Mouse (Mus musculus) intestine, embryonic 14.5 days (tissue): ENCODE data around the gene Sval1. TPM values are rescaled to one million over a fixed set of nuclear protein-coding genes. Genes with fewer than 3 reads are reported as not detected.

ENCODE experiments used
- ATAC-seq: fragments of 200-750 bp; cut with Nextera tagmentation; replicated peaks from 2 replicates; pipeline ENCODE4 v1.8.0; 2017; ENCODE audit warnings: low read depth, moderate number of reproducible peaks, moderate TSS enrichment, moderate library complexity; ENCODE audit not compliant: low FRiP score, low TSS enrichment
- DNase-seq: peaks from one replicate; pipeline ENCODE4 v3.0.0-alpha.2; 2018; ENCODE audit warnings: low spot score
- H3K27ac ChIP-seq: fragments of 300-500 bp; sonication (generic); 2 replicates; pipeline ENCODE4 v1.5.1; 2014; ENCODE audit warnings: low read depth, mild to moderate bottlenecking, control low read depth
- H3K27me3 ChIP-seq: fragments of 300-500 bp; sonication (generic); replicated peaks from 2 replicates; pipeline ENCODE4 v1.6.1; 2014; ENCODE audit warnings: low read length, control low read depth; ENCODE audit not compliant: control insufficient read depth, insufficient read depth
- H3K36me3 ChIP-seq: fragments of 300-500 bp; sonication (generic); 2 replicates; pipeline ENCODE4 v1.6.1; 2014; ENCODE audit warnings: low read length, control low read depth; ENCODE audit not compliant: control insufficient read depth, insufficient read depth
- H3K4me1 ChIP-seq: fragments of 300-500 bp; sonication (generic); replicated peaks from 2 replicates; pipeline ENCODE4 v1.6.1; 2014; ENCODE audit warnings: low read length, control low read depth, mixed read lengths; ENCODE audit not compliant: control insufficient read depth, insufficient read depth
- H3K4me2 ChIP-seq: fragments of 300-500 bp; sonication (generic); 2 replicates; pipeline ENCODE4 v1.6.1; 2014; ENCODE audit warnings: low read length
- H3K4me3 ChIP-seq: fragments of 300-500 bp; sonication (generic); 2 replicates; pipeline ENCODE4 v1.5.1; 2014; ENCODE audit warnings: low read depth, low read length, control low read depth, mixed read lengths
- H3K9ac ChIP-seq: fragments of 300-500 bp; sonication (generic); 2 replicates; pipeline ENCODE4 v1.6.1; 2014; ENCODE audit warnings: mild to moderate bottlenecking, low read length
- H3K9me3 ChIP-seq: fragments of 300-500 bp; sonication (generic); 2 replicates; pipeline ENCODE4 v1.6.1; 2016; ENCODE audit warnings: low read length, control low read depth; ENCODE audit not compliant: control insufficient read depth
- WGBS: fragments of 180-500 bp; shearing (Covaris S2); extraction: QIAGEN DNeasy Blood & Tissue Kit; methylation state at CpG from one replicate; pipeline ENCODE4 v1.1.7; 2014; 5-methylcytosine and 5-hydroxymethylcytosine counted together
- polyA plus RNA-seq: library from polyadenylated mRNA; unstranded; fragments of >200 nt; fragmentation: Nextera tagmentation; extraction: Ambion mirVana; gene quantifications from 2 replicates; pipeline ENCODE4 v1.2.1, GENCODE M21; 2014

Sval1 gene
- not detected in 2 replicates for polyA plus RNA-seq

- 59% methylated on average over 1 of the region's 1 CpGs for WGBS
- no peaks in the 10 kb centered on the region for H3K36me3 ChIP-seq
- DNase-seq: no peak
- ATAC-seq: no peak
- no peak within 1 kb of the TSS for H3K4me3 ChIP-seq
- H3K4me2 ChIP-seq: no peak within 1 kb of the TSS
- no peak within 1 kb of the TSS for H3K27ac ChIP-seq
- H3K9me3 ChIP-seq: no peaks in the 10 kb centered on the region
- no peaks in the 10 kb centered on the region for H3K4me1 ChIP-seq
- no peak within 1 kb of the TSS for H3K9ac ChIP-seq
- H3K27me3 ChIP-seq: no peaks in the 10 kb centered on the region
Observed at GRCm38 (mm10) chr6:41951330-41951729, at the start of gene Sval1. TSS of gene Sval1 (plus strand) at chr6:41951630.

GRCm38 (mm10) chr6:41911625-41912024 lies 39.8 kb upstream of the Sval1 start:
- Histone ChIP-seq H3K9me3 (no peaks in the 10 kb centered on the region), H3K9ac (no peak overlapping the region), H3K4me1 (no peaks in the 10 kb centered on the region), H3K36me3 (no peaks in the 10 kb centered on the region), H3K27ac (no peak overlapping the region), H3K4me3 (no peak overlapping the region), H3K4me2 (no peak overlapping the region), H3K27me3 (no peaks in the 10 kb centered on the region)
- DNase-seq (no peak), ATAC-seq (no peak)
- WGBS: 83% methylated on average over 5 of the region's 5 CpGs

- H3K4me2 ChIP-seq: no peak overlapping the region
- 94% methylated on average over 2 of the region's 2 CpGs for WGBS
- ATAC-seq (no peak), DNase-seq (no peak)
- H3K4me1 ChIP-seq: no peaks in the 10 kb centered on the region
- no peaks in the 10 kb centered on the region for H3K27me3 ChIP-seq
- no peak overlapping the region for H3K9ac ChIP-seq
- no peak overlapping the region for H3K27ac ChIP-seq
- no peaks in the 10 kb centered on the region for H3K36me3 ChIP-seq
- no peaks in the 10 kb centered on the region for H3K9me3 ChIP-seq
- H3K4me3 ChIP-seq: no peak overlapping the region
Observed at GRCm38 (mm10) chr6:41914883-41915282, 36.5 kb upstream of the Sval1 start.

GRCm38 (mm10) chr6:41967840-41968239 lies 16.4 kb downstream of the Sval1 start, which contains the start of gene Sval3:
TSS of gene Sval3 (plus strand) at chr6:41968140.
- Histone ChIP-seq H3K9ac (no peak within 1 kb of the TSS), H3K27ac (no peak within 1 kb of the TSS), H3K4me1 (no peaks in the 10 kb centered on the region), H3K9me3 (no peaks in the 10 kb centered on the region), H3K27me3 (no peaks in the 10 kb centered on the region), H3K4me2 (no peak within 1 kb of the TSS), H3K4me3 (no peak within 1 kb of the TSS), H3K36me3 (no peaks in the 10 kb centered on the region)
- 74% methylated on average over 1 of the region's 1 CpGs for WGBS
- no peak for DNase-seq
- ATAC-seq: no peak

Other genes starting within 250 kb of the Sval1 start
- 0.64 and 1.7 TPM in 2 replicates for gene Kel, start 247.3 kb upstream of the Sval1 start, polyA plus RNA-seq
- 0.04 TPM in 1 of 2 replicates, not detected in the other for gene Olfr459, start 176.5 kb upstream of the Sval1 start, polyA plus RNA-seq
- gene Pip, start 104.1 kb upstream of the Sval1 start, polyA plus RNA-seq: not detected in 2 replicates
- not detected in 2 replicates for gene Sval2, start 98.6 kb upstream of the Sval1 start, polyA plus RNA-seq
- gene Sval3, start 16.5 kb downstream of the Sval1 start, polyA plus RNA-seq: not detected in 2 replicates
- gene Sva, start 86.8 kb downstream of the Sval1 start, polyA plus RNA-seq: not detected in 2 replicates
- not detected in 2 replicates for gene Tas2r139, start 189.3 kb downstream of the Sval1 start, polyA plus RNA-seq